9 mouse cellular contexts compared by ENCODE assay signal in genomic region chr1:40680067-40680867, GRCm38 (mm10). TPM values are rescaled to one million over a fixed set of nuclear protein-coding genes. Genes with fewer than 3 reads are reported as not detected.
DNase-seq lines count a peak whose midpoint lies in the region; ATAC-seq and TF ChIP-seq lines count a peak whose summit lies in the region.
"Had no signal": no experiment of that assay in that cellular context is flagged by ENCODE, and none has a peak within 500 bp of the region (broad histone marks: within the 10 kb centered on the region; RNA-seq: fewer than 3 reads in every experiment).

Slc9a2 (plus strand) TSS chr1:40680574.

- peaks cover 7% of the 10 kb centered on the region for H3K4me1 ChIP-seq in limb, embryonic 11.5 days (ENCODE audit: control insufficient read depth, insufficient read depth, low read length)
- H3K4me1 ChIP-seq in olfactory bulb, adult 2 months (ENCODE audit: control insufficient read depth, insufficient read depth, low read length): peaks cover 8% of the 10 kb centered on the region

- H3K27me3 ChIP-seq in limb, embryonic 11.5 days (ENCODE audit: control insufficient read depth, insufficient read depth, low read length): peaks cover 49% of the 10 kb centered on the region

- ATAC-seq in limb, embryonic 11.5 days (ENCODE audit: insufficient number of reproducible peaks, low FRiP score, low TSS enrichment, low read depth): no peak

- peak within 1 kb of the TSS; percentile 51 for H3K4me3 ChIP-seq in limb, embryonic 11.5 days (ENCODE audit: low read depth, low read length)
- peak within 1 kb of the TSS; percentile 49 for H3K4me3 ChIP-seq in olfactory bulb, adult 2 months (ENCODE audit: insufficient read depth, low read depth, low read length)

- WGBS in limb, embryonic 11.5 days: 4% methylated on average over 25 of the region's 25 CpGs
- WGBS in olfactory bulb, adult 2 months: 5% methylated on average over 25 of the region's 25 CpGs

- H3K4me2 ChIP-seq in limb, embryonic 11.5 days (ENCODE audit: low read depth, severe bottlenecking): peak within 1 kb of the TSS; percentile 97

- TF ChIP-seq CTCF in olfactory bulb, adult 2 months (IDR thresholded peaks at IDR 0.05; ENCODE audit: insufficient read depth, low read depth, low read length): no peak

- H3K9me3 ChIP-seq in limb, embryonic 11.5 days (ENCODE audit: control insufficient read depth, low read length): no peaks in the 10 kb centered on the region

- H3K9ac ChIP-seq in limb, embryonic 11.5 days (ENCODE audit: low read length): peak within 1 kb of the TSS; percentile 30; the same call in 1 of the 2 replicates

- no peaks in the 10 kb centered on the region for H3K36me3 ChIP-seq in limb, embryonic 11.5 days (ENCODE audit: control insufficient read depth, insufficient read depth, low read length)
- H3K36me3 ChIP-seq: G1E had no signal

- no peak within 1 kb of the TSS for H3K27ac ChIP-seq in limb, embryonic 11.5 days (replicated peaks; ENCODE audit: low read depth, low read length)
- H3K27ac ChIP-seq in olfactory bulb, adult 2 months (ENCODE audit: insufficient read depth, low read depth, low read length): no peak within 1 kb of the TSS

- peak; percentile 17 to 23 for DNase-seq in cerebellum, postnatal 36 days
- no peak for DNase-seq in cerebellum, adult 9-11 months
- peak; percentile 14 for DNase-seq in urinary bladder, postnatal 25 days (ENCODE audit: low spot score)
- DNase-seq in urinary bladder, postnatal 14 days (ENCODE audit: low spot score): no peak
- peak; percentile 8 for DNase-seq in heart, postnatal 4 days
- DNase-seq in limb, embryonic 11.5 days (ENCODE audit: low spot score): peak; percentile 57
- no peak for DNase-seq in adrenal gland, postnatal 10 days

- no peak for TF ChIP-seq POLR2A in olfactory bulb, adult 2 months (IDR thresholded peaks at IDR 0.05; ENCODE audit: insufficient read depth, low read depth, low read length)

RNA-seq across cellular contexts. Expression of gene Slc9a2, which starts in this region (rescaled TPM):
- 1 to 10 TPM in 1 of 2 experiments, under 1 TPM in 1; 0.97 to 1.0 TPM for total RNA-seq in heart, postnatal 4 days (2021)
- polyA plus RNA-seq in limb, embryonic 11.5 days (2014; fragmentation: Nextera tagmentation; extraction: Ambion mirVana): 0.07 TPM in 2 replicates
- polyA plus RNA-seq in olfactory bulb, adult 2 months (2012; ENCODE audit: insufficient read depth, insufficient read length, low replicate concordance, missing spikeins): not detected in 2 replicates
- total RNA-seq in adrenal gland, postnatal 10 days (2021): 1 to 10 TPM in 1 of 2 experiments, under 1 TPM in 1; 0.48 to 2.2 TPM
- polyA plus RNA-seq: G1E had no signal

Comparison
In these comparisons a context has a peak if more than half of its experiments do, and no peak if none do; other contexts are left out.
1. DNase-seq: peak in cerebellum, postnatal 36 days (2 of 2), urinary bladder, postnatal 25 days (single experiment) and heart, postnatal 4 days (single experiment); none in cerebellum, adult 9-11 months (single experiment), urinary bladder, postnatal 14 days (single experiment) and adrenal gland, postnatal 10 days (single experiment).
2. Peak in DNase-seq, H3K4me3 ChIP-seq, H3K9ac ChIP-seq and H3K4me2 ChIP-seq in limb, embryonic 11.5 days; RNA of the gene not detected or under 1 TPM.